Mouse (Mus musculus) adrenal gland, adult 18-20 months (tissue): Measurements from ENCODE around the gene Six5. TPM values are rescaled to one million over a fixed set of nuclear protein-coding genes. Genes with fewer than 3 reads are reported as not detected.
A peak's percentile ranks its signal among the peaks of the same experiment; 100 is the strongest.

ENCODE experiments used
- DNase-seq, 2 experiments: peaks; one replicate each; pipeline ENCODE4 v3.0.0; 2021 to 2022; ENCODE audit warnings: low spot score in 2 of 2
- total RNA-seq, 2 experiments: library from RNA; stranded (reverse); gene quantifications; 1 replicate in 1 of 2; 2 replicates in 1 of 2; pipeline ENCODE4 v1.2.3; 2021

Gene Six5
- total RNA-seq, 2 experiments from 2014 or later: 13.0 to 14.7 TPM

- DNase-seq: peak; percentile 63 to 70
Measured at GRCm38 (mm10) chr7:19094826-19095750, 694 bp downstream of the Six5 start.

GRCm38 (mm10) chr7:19095751-19096110 lies 1.3 kb downstream of the Six5 start:
- DNase-seq: peak; percentile 49 to 62

DNA sequence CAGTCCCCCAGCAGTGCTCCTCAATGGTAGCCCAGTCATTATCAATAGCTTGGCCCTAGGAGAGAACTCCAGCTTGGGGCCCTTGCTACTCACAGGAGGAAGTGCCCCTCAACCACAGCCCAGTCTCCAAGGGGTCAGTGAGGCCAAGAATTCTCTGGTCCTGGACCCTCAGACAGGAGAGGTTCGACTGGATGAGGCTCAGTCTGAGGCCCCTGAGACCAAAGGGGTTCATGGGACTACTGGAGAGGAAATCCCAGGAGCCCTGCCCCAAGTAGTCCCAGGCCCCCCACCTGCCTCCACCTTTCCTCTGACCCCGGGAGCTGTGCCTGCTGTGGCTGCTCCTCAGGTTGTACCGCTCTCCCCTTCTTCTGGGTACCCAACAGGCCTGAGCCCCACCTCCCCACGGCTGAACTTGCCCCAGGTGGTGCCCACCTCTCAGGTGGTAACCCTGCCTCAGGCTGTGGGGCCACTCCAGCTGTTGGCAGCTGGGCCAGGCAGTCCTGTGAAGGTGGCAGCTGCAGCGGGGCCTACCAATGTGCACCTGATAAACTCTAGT lies 2.1 kb downstream of the Six5 start:
- no peak for DNase-seq

DNA sequence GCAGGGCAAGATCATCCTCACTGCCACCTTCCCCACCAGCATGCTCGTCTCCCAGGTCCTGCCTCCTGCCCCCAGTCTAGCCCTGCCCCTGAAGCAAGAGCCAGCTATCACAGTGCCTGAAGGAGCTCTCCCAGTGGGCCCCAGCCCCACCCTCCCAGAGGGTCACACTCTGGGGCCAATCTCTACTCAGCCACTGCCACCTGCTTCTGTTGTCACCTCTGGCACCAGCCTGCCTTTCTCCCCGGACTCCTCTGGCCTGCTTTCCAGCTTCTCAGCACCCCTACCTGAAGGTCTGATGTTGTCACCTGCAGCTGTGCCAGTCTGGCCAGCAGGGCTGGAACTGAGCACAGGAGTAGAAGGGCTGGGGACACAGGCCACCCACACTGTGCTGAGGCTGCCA lies 2.8 kb downstream of the Six5 start:
- DNase-seq: no peak

DNA sequence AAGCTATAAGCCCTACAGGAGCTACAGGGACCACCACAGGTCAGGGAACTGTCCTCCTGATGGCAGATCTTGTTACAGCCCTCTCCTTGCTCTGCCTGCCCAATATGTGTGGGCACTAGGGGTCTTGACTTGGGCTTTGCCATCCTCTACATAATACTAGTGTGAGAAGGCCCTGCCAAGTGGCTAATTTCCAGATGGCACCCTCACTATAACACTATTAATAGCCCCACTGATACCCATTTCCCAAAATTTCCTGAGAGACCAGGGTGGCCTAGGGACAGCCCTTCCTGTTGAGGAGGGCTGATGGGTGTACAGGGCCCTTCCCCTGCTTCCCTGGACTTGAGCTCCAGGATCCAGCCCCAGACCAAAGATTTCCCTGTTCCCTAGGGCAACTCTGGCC lies 3.5 kb downstream of the Six5 start:
- DNase-seq: no peak

DNA sequence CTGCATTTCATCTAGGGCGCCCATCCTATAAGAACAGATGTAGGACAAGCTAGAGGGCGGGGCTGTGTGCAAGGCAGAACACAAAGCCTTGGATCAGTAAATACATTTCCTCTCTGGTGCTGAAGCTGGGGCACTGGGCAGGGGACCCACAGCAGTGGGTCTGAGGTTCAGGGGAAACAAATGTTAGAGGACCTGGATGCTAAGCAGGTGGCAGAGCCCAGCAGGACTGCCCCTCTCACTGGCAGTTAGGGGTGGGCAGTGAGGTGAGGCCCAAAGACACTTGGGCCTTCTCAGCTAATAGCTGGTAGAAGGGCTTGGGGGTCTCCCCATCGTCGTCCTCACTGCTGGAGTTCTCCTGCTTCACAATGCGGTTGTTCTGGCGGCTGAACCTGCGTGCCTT lies 4.4 kb downstream of the Six5 start:
- DNase-seq: no peak

DNA sequence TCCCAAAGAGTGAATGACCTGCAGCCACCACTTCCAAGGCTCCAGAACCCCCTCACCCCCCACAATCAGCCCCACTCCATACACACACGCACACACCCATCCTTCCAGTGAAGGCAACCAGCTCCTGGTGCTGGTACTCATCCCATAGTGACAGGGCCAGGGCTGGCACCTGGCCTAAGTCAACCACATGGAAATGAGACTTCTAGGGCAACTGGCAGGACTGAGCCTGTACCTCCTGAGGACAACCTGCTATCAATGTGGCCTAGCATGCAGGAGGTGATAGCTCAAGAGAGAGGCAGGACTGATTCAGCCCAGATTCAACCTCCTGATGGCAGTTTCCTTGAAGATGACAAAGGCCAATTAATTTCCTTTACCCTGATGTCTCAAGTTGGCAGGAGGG lies 5.9 kb downstream of the Six5 start:
- DNase-seq: no peak

DNA sequence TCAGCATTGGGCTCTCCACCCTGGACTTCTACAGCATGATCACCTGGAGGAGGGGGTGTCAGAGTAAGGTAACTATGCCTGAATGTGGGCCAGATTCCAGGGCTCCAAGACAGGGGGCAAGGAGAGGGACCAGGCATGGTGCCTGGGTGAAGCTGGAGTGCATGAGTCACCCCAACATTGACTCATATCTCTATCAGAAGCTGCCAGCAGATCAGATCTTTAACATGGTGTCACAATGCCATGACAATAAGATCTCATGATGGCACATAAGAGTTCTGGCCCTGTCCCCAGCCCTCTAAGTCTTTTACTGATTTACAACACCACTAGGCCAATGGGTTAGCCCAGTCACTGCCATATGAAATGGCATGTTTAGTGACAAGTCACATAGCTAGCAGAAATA lies 9.3 kb downstream of the Six5 start:
- DNase-seq: no peak

DNA sequence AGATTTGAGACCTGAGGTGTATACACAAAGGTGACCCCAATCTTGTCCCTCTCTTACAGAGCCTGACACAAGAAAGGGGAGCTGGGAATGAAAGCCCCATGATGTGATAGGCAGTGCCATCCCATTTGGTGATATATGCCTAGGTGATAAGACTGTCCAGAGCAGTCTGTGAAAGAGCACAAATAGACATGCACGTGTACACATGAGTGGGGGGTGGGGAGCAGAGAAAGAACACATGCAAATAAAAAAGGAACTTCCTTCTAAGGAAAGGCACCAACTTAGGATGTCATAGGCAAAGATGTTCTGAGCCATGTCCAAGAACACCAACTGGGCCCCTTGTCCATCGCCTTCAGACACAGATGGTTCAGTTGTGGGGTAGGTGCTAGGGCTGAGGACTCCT lies 10.1 kb downstream of the Six5 start:
- DNase-seq: no peak

DNA sequence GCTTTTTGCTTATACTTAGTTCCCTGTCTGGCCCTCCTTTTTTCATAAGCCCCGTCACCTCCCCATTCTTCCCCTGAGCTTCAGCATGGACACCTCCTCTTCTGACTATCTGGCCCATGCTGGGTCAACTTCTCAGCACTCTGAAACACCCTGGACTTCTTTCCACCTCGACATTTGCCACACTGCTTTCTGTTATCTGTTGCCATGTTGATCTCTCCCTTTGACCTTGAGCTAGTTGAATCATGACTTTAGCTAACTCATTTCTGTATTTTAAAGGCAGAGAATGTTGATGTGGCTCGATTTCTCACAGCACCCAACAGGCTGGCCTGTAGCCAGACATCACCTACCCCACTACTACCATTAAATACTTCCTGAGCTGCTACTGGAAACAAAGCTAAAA lies 13.0 kb downstream of the Six5 start:
- peak in 1 of 2 experiments; percentile 29 for DNase-seq

DNA sequence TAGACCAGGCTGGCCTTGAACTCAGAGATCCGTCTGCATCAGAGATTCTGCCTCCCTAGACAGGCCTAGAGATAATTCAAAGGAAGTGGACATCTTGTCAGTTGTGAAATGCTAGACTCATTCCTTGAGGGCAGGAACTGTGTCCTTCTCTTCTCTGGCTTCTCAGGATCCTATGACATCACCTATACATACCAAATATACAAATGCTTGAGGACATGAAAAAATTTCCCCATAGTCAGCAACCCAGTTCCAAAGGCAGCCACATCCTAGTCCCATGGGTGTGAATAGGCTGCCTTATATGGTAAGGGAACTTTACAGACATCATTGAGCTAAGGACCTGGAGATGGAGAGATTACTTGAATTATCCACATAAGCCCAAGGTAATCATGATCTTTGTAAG lies 15.2 kb downstream of the Six5 start:
- no peak for DNase-seq

GRCm38 (mm10) chr7:19118028-19118771 lies 23.8 kb downstream of the Six5 start, which contains the start of gene Gm4969:
TSS of gene Gm4969 (minus strand) at chr7:19118368.
- DNase-seq: peak; percentile 44 to 53

DNA sequence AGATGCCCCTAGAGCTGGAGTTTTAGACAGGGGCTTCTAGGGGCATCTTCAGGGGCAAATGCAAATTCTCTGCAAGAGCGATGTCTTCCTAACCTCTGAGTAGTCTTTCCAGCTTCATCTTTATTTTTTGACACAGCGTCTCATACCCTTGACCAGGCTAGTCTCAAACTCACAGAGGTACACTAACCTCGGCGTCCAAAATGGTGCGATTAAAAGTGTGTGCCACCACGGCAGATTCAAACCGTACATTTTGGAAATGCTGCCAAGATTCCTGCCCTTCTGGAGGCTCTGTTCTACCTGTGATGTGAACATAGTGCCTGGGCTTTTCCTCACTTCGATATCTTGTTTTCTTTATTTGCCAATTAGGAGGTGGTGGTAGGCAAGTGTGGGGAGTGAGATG lies 24.7 kb downstream of the Six5 start:
- DNase-seq: no peak

GRCm38 (mm10) chr7:19119631-19120429 lies 25.4 kb downstream of the Six5 start, which contains the start of gene Fbxo46:
TSS of gene Fbxo46 (plus strand) at chr7:19119859.
- DNase-seq: peak; percentile 79 to 81

GRCm38 (mm10) chr7:19121686-19122085 lies 27.3 kb downstream of the Six5 start:
- no peak for DNase-seq

DNA sequence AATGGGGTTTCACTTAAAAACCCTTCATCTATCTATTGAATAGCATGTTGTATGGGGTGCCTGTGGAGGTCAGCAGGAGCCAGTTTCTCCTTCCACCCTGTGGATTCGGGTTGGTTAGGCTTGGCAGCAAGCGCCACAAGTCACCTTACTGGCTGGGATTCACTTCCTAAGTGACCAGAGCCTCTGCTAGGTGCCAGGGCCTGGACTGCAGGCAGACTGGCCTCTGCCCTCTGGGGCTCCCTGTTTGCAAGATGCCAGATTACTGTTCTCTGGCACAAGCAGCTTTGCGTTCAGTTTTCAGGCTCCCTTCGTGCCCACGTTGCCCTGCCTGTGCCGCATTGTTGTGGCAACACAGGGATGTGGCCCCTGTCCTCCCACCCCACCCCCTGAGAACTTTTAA lies 30.3 kb downstream of the Six5 start:
- no peak for DNase-seq

DNA sequence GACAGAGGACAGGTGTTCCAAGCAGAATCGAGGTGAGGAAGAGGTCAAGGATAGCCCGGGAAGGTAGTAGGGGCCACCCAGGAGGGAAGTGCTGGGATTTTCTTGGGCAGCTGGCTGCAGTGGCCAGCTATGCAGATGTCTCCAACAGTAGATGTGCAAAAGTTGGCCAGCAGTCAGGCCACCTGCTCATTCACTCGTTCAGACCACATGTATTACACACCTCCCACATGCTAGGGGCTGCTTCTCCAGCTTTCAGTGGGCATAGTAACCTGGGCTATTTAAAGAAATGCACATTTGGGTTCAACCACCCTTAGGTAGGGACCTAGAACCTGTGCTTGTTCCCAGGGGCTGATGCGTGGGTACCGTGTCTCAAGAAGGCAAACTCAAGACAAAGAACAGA lies 33.4 kb downstream of the Six5 start:
- DNase-seq: no peak

DNA sequence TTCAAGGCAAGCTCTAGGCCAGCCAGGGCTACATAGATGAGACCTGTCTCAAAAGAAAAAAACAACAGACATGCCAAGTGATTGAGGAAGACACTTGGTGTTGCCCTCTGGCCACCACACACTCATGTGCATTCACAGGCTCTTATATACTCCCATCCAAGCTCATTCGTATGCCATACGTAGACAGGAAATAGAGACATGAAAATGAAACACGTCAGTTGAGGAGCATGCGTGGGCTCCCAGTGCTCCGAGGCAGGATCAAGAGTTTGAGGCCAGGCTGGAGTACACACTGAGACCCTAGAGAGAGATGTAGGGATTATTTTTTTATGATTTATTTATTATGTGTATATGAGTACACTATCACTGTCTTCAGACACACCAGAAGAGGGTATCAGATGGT lies 35.0 kb downstream of the Six5 start:
- DNase-seq: no peak

DNA sequence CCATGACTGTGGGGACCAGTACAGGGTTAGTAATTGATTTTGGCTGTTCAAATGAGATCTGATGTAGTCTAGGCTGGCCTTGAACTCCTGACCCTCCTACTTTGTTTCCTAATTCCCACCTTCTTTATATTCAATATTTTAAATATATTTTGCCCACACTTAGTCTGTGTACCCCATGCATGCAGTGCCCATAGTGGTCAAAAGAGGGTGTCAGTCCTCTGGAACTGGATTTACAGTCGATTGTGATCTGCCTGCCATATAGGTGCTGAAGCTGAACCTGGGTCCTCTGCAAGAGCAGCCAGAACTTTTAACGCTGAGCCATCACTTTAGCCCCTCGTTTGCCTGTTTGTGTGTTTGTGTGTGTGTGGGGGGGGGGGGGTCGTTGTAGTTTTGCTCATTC lies 36.3 kb downstream of the Six5 start:
- no peak for DNase-seq

DNA sequence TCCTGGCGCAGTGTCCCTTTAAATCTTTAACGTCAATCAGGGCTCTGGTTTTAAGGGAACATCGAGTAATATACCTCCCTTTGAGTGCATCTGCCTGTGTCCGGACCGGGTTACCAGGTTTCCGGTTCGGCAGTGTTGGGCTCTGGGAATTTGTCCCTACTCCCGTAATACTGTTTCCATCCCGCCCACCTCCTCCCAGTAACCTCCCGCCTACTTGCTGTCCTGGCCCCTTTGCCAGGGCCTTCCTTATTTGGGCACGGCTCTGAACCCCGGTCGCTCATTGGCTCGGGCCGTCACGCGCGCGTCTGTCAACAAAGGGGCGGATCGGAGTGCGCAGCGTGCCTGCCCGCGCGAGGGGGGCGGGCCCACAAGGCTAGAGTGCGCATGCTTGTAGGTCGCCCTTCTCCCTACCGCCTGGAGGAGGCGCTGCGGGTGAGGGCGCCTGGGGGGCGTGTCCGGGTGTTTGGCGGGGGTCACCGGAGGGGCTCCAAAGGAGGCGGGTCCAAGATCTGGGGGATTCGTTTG lies 37.0 kb downstream of the Six5 start:
- DNase-seq: peak; percentile 93 to 94

- no peak for DNase-seq
Measured at GRCm38 (mm10) chr7:19136168-19136567, 41.8 kb downstream of the Six5 start.
